Mouse (Mus musculus) neural tube, embryonic 15.5 days (tissue): Measurements from ENCODE around the gene H2afj. TPM values are rescaled to one million over a fixed set of nuclear protein-coding genes. Genes with fewer than 3 reads are reported as not detected.

Source experiments
- ATAC-seq: fragments of 200-750 bp; cut with Nextera tagmentation; 2 replicates; pipeline ENCODE4 v1.8.0; 2017; ENCODE audit warnings: mild to moderate bottlenecking, moderate TSS enrichment, moderate library complexity; ENCODE audit not compliant: low FRiP score
- H3K27ac ChIP-seq: fragments of 300-500 bp; sonication (generic); replicated peaks from 2 replicates; pipeline ENCODE4 v1.5.1; 2015; ENCODE audit warnings: mild to moderate bottlenecking, inconsistent platforms
- H3K27me3 ChIP-seq: fragments of 300-500 bp; sonication (generic); replicated peaks from 2 replicates; pipeline ENCODE4 v1.6.1; 2015; ENCODE audit warnings: inconsistent platforms
- H3K36me3 ChIP-seq: fragments of 300-500 bp; sonication (generic); 2 replicates; pipeline ENCODE4 v1.6.1; 2015; ENCODE audit warnings: inconsistent platforms
- H3K4me1 ChIP-seq: fragments of 300-500 bp; sonication (generic); 2 replicates; pipeline ENCODE4 v1.6.1; 2015; ENCODE audit warnings: inconsistent platforms
- H3K4me2 ChIP-seq: fragments of 300-500 bp; sonication (generic); 2 replicates; pipeline ENCODE4 v1.6.1; 2015; ENCODE audit warnings: inconsistent platforms, mild to moderate bottlenecking, moderate library complexity
- H3K4me3 ChIP-seq: fragments of 300-500 bp; sonication (generic); replicated peaks from 2 replicates; pipeline ENCODE4 v1.5.1; 2015; ENCODE audit warnings: mild to moderate bottlenecking, inconsistent platforms
- H3K9ac ChIP-seq: fragments of 300-500 bp; sonication (generic); replicated peaks from 2 replicates; pipeline ENCODE4 v1.6.1; 2015; ENCODE audit warnings: mild to moderate bottlenecking, inconsistent platforms
- H3K9me3 ChIP-seq: fragments of 300-500 bp; sonication (generic); replicated peaks from 2 replicates; pipeline ENCODE4 v1.6.1; 2016; ENCODE audit warnings: inconsistent platforms
- WGBS: fragments of 180-500 bp; shearing (Covaris S2); methylation state at CpG from one replicate; pipeline ENCODE4 v1.1.7; 2015; ENCODE audit warnings: mixed read lengths; 5-methylcytosine and 5-hydroxymethylcytosine counted together
- polyA plus RNA-seq: library from polyadenylated mRNA; unstranded; fragments of >200 nt; fragmentation: Nextera tagmentation; extraction: Ambion mirVana; gene quantifications from 2 replicates; pipeline ENCODE4 v1.2.1, GENCODE M21; 2015

The H2afj gene
- polyA plus RNA-seq, 1 experiment from 2014 or later, result 106 TPM

DNA sequence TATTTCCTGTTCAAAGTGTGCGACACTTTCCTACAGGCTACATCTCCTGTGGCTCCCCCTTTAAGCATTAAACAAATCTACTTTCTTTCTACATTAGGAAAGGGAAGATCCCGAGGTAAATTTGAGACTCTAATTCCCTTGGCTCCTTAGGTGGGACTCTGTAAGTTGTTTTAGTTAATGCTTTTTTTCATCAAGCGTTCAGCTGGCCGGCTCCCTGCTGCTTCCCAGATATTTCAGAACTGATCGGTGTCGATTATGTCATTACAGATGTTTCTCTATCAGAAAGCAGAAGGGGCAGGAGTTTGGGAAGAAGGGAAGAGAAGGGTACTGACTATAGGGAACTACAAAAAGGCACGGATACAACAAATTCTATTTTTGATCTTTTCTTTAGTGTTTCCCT is 19.1 kb downstream of the H2afj start:
- H3K9me3 ChIP-seq, result no peaks in the 10 kb centered on the region
- peaks cover 12% of the 10 kb centered on the region for H3K4me1 ChIP-seq
- H3K27me3 ChIP-seq, result no peaks in the 10 kb centered on the region; the same call in 1 of the 2 replicates
- peaks cover 28% of the 10 kb centered on the region for H3K36me3 ChIP-seq
- no peak for ATAC-seq
- peak overlapping the region; percentile 98 for H3K9ac ChIP-seq
- H3K4me2 ChIP-seq, result peak overlapping the region; percentile 73
- H3K4me3 ChIP-seq, result peak overlapping the region; percentile 99
- 19% methylated on average over 7 of the region's 7 CpGs for WGBS
- no peak overlapping the region for H3K27ac ChIP-seq

- WGBS, result 0% methylated on average over 34 of the region's 34 CpGs
- Histone ChIP-seq H3K4me3 (peak within 1 kb of the TSS; percentile 99), H3K9ac (peak within 1 kb of the TSS; percentile 98), H3K27me3 (no peaks in the 10 kb centered on the region; the same call in 1 of the 2 replicates), H3K4me1 (peaks cover 12% of the 10 kb centered on the region), H3K27ac (peak within 1 kb of the TSS; percentile 96), H3K9me3 (no peaks in the 10 kb centered on the region), H3K36me3 (peaks cover 24% of the 10 kb centered on the region), H3K4me2 (peak within 1 kb of the TSS; percentile 73)
- peak; percentile 18; the same call in 1 of the 2 replicates for ATAC-seq
Observed at GRCm38 (mm10) chr6:136827516-136827880, 19.5 kb downstream of the H2afj start, which contains the start of gene BC049715. TSS of gene BC049715 (plus strand) at chr6:136827626.

DNA sequence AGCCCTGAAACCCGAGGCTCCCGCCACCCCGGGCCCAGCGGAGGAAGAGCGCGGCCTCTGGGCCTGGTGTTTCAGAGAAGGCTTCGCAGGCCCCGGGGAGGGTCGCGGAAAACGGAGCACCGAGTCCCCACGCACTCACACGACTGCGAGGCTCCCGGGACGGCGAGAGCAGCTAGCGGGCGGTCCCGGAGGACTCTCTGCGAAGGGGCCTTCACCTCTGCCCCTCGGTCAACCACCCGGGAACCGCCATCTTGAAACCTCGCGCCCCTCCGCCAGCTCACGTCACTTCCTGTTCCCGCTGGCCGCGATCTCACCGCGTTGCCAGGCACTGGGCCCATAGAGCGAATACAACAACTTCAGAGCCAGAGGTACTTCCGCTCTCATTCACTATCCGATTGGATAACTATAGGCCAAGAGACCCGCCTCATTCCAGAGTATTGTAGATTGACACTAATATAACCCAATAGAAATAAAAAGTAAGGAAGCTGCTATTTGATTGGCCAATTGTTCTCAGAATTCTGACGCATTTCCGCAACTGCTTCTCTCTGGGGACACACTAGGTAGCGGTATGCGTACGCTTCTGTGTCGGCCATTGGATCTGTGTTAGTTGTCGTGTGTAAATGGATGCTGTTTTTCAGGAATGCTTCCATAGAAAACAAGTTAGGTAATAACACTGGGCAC is 20.0 kb downstream of the H2afj start, which contains the start of gene Wbp11:
Gene Wbp11 (minus strand): TSS at position 353 of the 681 bp plus-strand sequence.
- H3K36me3 ChIP-seq, result peaks cover 19% of the 10 kb centered on the region
- ATAC-seq, result peak; percentile 100
- no peaks in the 10 kb centered on the region; the same call in 1 of the 2 replicates for H3K27me3 ChIP-seq
- H3K4me3 ChIP-seq, result peak within 1 kb of the TSS; percentile 99
- no peaks in the 10 kb centered on the region for H3K9me3 ChIP-seq
- H3K4me2 ChIP-seq, result peak within 1 kb of the TSS; percentile 73
- H3K9ac ChIP-seq, result peak within 1 kb of the TSS; percentile 98
- peaks cover 12% of the 10 kb centered on the region for H3K4me1 ChIP-seq
- WGBS, result under 1% methylated on average over 45 of the region's 45 CpGs
- H3K27ac ChIP-seq, result peak within 1 kb of the TSS; percentile 96

DNA sequence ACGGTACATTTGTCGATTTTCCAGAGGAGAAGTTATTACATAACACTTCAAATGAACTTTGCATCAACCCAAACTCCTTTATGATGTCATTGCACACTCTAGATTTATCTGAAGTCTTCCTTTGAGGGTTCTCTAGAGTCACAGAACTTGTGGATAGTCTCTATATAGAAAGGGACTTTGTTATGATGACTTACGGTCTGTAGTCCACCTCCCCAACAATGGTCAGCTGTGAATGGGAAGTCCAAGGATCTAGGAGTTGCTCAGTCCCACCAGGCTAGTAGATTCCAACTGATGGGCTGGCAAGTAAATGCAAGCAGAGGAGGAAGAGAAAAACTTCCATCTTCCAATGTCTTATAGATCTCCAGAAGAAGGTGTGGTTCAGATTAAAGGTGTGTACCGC is 20.6 kb downstream of the H2afj start:
- WGBS, result 32% methylated on average over 4 of the region's 4 CpGs
- H3K9me3 ChIP-seq, result no peaks in the 10 kb centered on the region
- H3K36me3 ChIP-seq, result peaks cover 18% of the 10 kb centered on the region
- H3K9ac ChIP-seq, result peak overlapping the region; percentile 53
- H3K4me2 ChIP-seq, result peak overlapping the region; percentile 62
- ATAC-seq, result no peak
- H3K27me3 ChIP-seq, result no peaks in the 10 kb centered on the region; the same call in 1 of the 2 replicates
- peak overlapping the region; percentile 96 for H3K27ac ChIP-seq
- peak overlapping the region; percentile 53 for H3K4me3 ChIP-seq
- peaks cover 12% of the 10 kb centered on the region for H3K4me1 ChIP-seq

DNA sequence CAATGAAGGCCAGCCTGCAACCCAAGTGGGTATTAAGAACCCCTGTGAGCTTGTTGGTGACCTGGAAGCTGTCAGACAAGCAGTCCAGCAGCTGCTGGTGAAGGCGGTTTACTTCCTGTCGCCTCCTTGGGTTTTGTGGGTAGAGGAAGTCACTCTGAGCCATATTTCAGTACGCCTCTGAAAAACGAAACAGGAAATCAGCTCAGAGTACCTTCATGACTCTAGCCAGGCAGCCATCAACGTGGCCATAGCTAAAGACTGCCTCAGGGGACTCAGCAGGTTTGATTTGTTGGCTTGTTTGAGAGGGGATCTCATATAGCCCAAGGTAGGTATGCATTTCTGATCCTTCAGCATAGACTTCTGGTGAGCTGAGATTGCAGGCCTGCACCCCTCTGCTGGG is 23.7 kb downstream of the H2afj start:
- Histone ChIP-seq H3K4me3 (no peak overlapping the region), H3K9me3 (no peaks in the 10 kb centered on the region), H3K4me2 (no peak overlapping the region), H3K36me3 (no peaks in the 10 kb centered on the region), H3K27me3 (no peaks in the 10 kb centered on the region; the same call in 1 of the 2 replicates), H3K4me1 (peaks cover 10% of the 10 kb centered on the region), H3K9ac (no peak overlapping the region), H3K27ac (no peak overlapping the region)
- 81% methylated on average over 5 of the region's 5 CpGs for WGBS
- ATAC-seq, result no peak

DNA sequence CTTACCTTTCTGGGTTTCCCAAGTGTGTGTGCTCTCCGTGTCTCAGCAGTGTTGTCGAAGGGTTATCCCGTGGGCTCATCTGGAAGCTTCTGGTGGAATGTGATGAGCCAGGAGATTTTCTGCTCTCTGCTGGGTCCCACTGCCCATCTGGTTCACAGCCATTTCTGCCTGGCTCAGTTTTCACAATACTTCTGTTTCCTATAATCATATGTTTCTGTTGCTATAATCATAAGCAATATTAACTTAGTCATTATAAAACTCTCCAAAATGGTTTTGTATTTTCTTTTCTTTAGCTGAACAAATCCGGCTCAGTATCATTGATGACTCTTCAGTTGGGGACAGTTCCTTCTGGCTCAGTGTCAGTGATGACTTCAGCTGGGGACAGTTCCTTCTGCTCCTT is 27.3 kb downstream of the H2afj start, which contains the start of gene Smco3:
Gene Smco3 (minus strand): TSS at position 101 of the 400 bp plus-strand sequence.
- Histone ChIP-seq H3K9ac (0 out of 2 replicates have a peak within 1 kb of the TSS, but pooled peaks have one; percentile 20), H3K36me3 (no peaks in the 10 kb centered on the region), H3K4me1 (no peaks in the 10 kb centered on the region), H3K4me3 (peak within 1 kb of the TSS; percentile 15; the same call in 1 of the 2 replicates), H3K27ac (no peak within 1 kb of the TSS), H3K4me2 (peak within 1 kb of the TSS; percentile 30), H3K9me3 (no peaks in the 10 kb centered on the region), H3K27me3 (no peaks in the 10 kb centered on the region; the same call in 1 of the 2 replicates)
- WGBS, result 65% methylated on average over 4 of the region's 4 CpGs
- ATAC-seq, result no peak

- no peak overlapping the region for H3K4me2 ChIP-seq
- no peaks in the 10 kb centered on the region for H3K4me1 ChIP-seq
- H3K36me3 ChIP-seq, result no peaks in the 10 kb centered on the region
- H3K9ac ChIP-seq, result no peak overlapping the region
- no peak overlapping the region for H3K27ac ChIP-seq
- 87% methylated on average over 3 of the region's 3 CpGs for WGBS
- ATAC-seq, result no peak
- H3K9me3 ChIP-seq, result no peaks in the 10 kb centered on the region
- H3K4me3 ChIP-seq, result no peak overlapping the region
- H3K27me3 ChIP-seq, result no peaks in the 10 kb centered on the region
Observed at GRCm38 (mm10) chr6:136837323-136837722, 29.3 kb downstream of the H2afj start.

GRCm38 (mm10) chr6:136844903-136845302 is 36.9 kb downstream of the H2afj start:
- no peaks in the 10 kb centered on the region for H3K27me3 ChIP-seq
- no peak overlapping the region for H3K27ac ChIP-seq
- ATAC-seq, result no peak
- H3K4me1 ChIP-seq, result no peaks in the 10 kb centered on the region
- no peaks in the 10 kb centered on the region for H3K36me3 ChIP-seq
- H3K9me3 ChIP-seq, result no peaks in the 10 kb centered on the region
- WGBS, result 54% methylated on average over 2 of the region's 2 CpGs
- H3K4me3 ChIP-seq, result no peak overlapping the region
- no peak overlapping the region for H3K9ac ChIP-seq
- no peak overlapping the region for H3K4me2 ChIP-seq

- ATAC-seq, result no peak
- no peak overlapping the region for H3K4me2 ChIP-seq
- H3K27ac ChIP-seq, result no peak overlapping the region
- no peaks in the 10 kb centered on the region for H3K4me1 ChIP-seq
- WGBS, result 78% methylated on average over 5 of the region's 5 CpGs
- no peak overlapping the region for H3K9ac ChIP-seq
- H3K4me3 ChIP-seq, result no peak overlapping the region
- H3K9me3 ChIP-seq, result no peaks in the 10 kb centered on the region
- H3K27me3 ChIP-seq, result no peaks in the 10 kb centered on the region
- H3K36me3 ChIP-seq, result no peaks in the 10 kb centered on the region
Observed at GRCm38 (mm10) chr6:136845706-136846480, 37.8 kb downstream of the H2afj start.

DNA sequence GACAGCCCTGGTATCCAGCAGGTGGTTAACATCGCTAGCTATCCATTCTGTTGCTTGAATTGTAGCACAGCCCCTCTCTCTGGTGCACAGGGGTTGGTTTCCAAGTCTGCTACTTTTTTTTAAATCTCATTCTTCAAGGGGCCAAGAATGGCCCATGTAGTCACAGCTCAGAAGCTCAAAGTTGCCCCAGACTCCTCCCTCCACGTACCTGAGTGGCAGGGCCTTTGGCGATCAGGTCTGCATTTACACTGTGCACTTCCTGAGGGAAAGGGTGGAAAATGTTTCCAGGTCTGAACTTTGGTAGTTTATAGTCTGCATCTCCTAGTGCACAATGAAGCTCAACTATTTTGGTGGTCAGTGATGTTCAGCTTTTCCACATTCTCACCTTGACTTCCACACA is 39.2 kb downstream of the H2afj start:
- no peak for ATAC-seq
- WGBS, result 94% methylated on average over 3 of the region's 3 CpGs

DNA sequence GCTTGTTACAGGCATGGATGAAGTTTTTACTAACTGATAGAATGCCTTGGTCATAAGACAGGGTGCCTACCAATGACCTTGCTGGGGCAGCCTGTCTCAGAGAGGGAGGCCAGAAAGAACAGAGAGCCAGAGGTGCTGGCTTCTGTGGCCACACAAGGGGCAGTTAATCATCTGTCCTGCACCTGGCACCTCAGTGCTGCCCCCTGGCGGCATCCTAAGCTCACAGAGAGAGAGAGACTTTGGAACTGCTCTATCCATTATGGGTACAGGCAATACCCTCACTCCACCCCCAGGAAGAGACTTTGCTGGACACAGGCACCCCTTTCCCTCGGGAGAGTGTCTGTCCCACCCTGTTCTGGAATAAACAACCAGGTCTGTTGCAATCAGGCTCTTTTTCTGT is 39.7 kb downstream of the H2afj start:
- Histone ChIP-seq H3K9ac (no peak overlapping the region), H3K27me3 (no peaks in the 10 kb centered on the region), H3K4me1 (0 out of 2 replicates have a peak, but pooled peaks cover 2% of the 10 kb centered on the region), H3K4me3 (no peak overlapping the region), H3K9me3 (no peaks in the 10 kb centered on the region), H3K36me3 (no peaks in the 10 kb centered on the region), H3K4me2 (no peak overlapping the region), H3K27ac (no peak overlapping the region)
- ATAC-seq, result no peak
- WGBS, result 33% methylated on average over 2 of the region's 2 CpGs

More for the DNA sequence above, 39.2 kb downstream of the H2afj start:
- no peak overlapping the region for H3K9ac ChIP-seq
- H3K4me1 ChIP-seq, result no peaks in the 10 kb centered on the region
- H3K27ac ChIP-seq, result no peak overlapping the region
- no peaks in the 10 kb centered on the region for H3K27me3 ChIP-seq
- H3K4me3 ChIP-seq, result no peak overlapping the region
- no peaks in the 10 kb centered on the region for H3K9me3 ChIP-seq
- H3K4me2 ChIP-seq, result no peak overlapping the region
- no peaks in the 10 kb centered on the region for H3K36me3 ChIP-seq
